Comparison of ENCODE assay signal across 12 mouse cellular contexts in genomic region chr19:10014824-10015223, GRCm38 (mm10). TPM values are rescaled to one million over a fixed set of nuclear protein-coding genes. Genes with fewer than 3 reads are reported as not detected.
A peak's percentile ranks its signal among the peaks of the same experiment; 100 is the strongest.
DNase-seq lines count a peak whose midpoint lies in the region; ATAC-seq and TF ChIP-seq lines count a peak whose summit lies in the region.
"Had no signal": no experiment of that assay in that cellular context is flagged by ENCODE, and none has a peak within 500 bp of the region (broad histone marks: within the 10 kb centered on the region; RNA-seq: fewer than 3 reads in every experiment).

No protein-coding gene starts in this region.

- H3K27me3 ChIP-seq in E14TG2a.4 (ENCODE audit: insufficient read depth, low read length): peaks cover 39% of the 10 kb centered on the region
- H3K27me3 ChIP-seq in intestine, embryonic 14.5 days (replicated peaks; ENCODE audit: control insufficient read depth, insufficient read depth, low read length): no peaks in the 10 kb centered on the region

- H3K4me3 ChIP-seq in E14TG2a.4 (replicated peaks; ENCODE audit: low read length): peak overlapping the region; percentile 10; the same call in 1 of the 2 replicates
- no peak overlapping the region for H3K4me3 ChIP-seq in intestine, embryonic 14.5 days (ENCODE audit: low read depth, low read length)
- H3K4me3 ChIP-seq: midbrain, embryonic 12.5 days had no signal

- WGBS in intestine, embryonic 14.5 days: 59% methylated on average over 13 of the region's 13 CpGs

- no peaks in the 10 kb centered on the region for H3K36me3 ChIP-seq in E14TG2a.4 (ENCODE audit: insufficient read depth, low read length)
- H3K36me3 ChIP-seq in intestine, embryonic 14.5 days (ENCODE audit: control insufficient read depth, insufficient read depth, low read length): no peaks in the 10 kb centered on the region
- H3K36me3 ChIP-seq: midbrain, embryonic 12.5 days had no signal

- intact Hi-C loops in left cerebral cortex, postnatal 25 days (cut with DNase I): no loop called here

- 0 out of 2 replicates have a peak overlapping the region, but pooled peaks have one; percentile 17 for H3K27ac ChIP-seq in intestine, embryonic 14.5 days (ENCODE audit: low read depth)
- H3K27ac ChIP-seq: midbrain, embryonic 12.5 days had no signal

- DNase-seq in embryo, embryonic 10 days (ENCODE audit: low spot score): peak; percentile 27
- no peak for DNase-seq in embryo, embryonic 10.5 days (ENCODE audit: low spot score)
- DNase-seq in intestine, embryonic 14.5 days (ENCODE audit: low spot score): no peak
- peak; percentile 95 for DNase-seq in liver
- DNase-seq in thymus, postnatal 0 days (ENCODE audit: low spot score): no peak
- no peak for DNase-seq in lung, postnatal 14 days
- DNase-seq in left cerebral cortex, postnatal 25 days (ENCODE audit: low spot score in 2 of 2): no peak
- DNase-seq: cerebellum, adult 9-10 months; gastrocnemius, postnatal 25 days; thymus, postnatal 4 days had no signal

- no peak for TF ChIP-seq CTCF in E14TG2a.4 (conservative IDR thresholded peaks at IDR 0.05; ENCODE audit: low read length)

- peak overlapping the region; percentile 32 for H3K4me2 ChIP-seq in intestine, embryonic 14.5 days (ENCODE audit: low read length)
- H3K4me2 ChIP-seq: midbrain, embryonic 12.5 days had no signal

- no peaks in the 10 kb centered on the region for H3K9me3 ChIP-seq in E14TG2a.4 (ENCODE audit: low read length)
- no peaks in the 10 kb centered on the region for H3K9me3 ChIP-seq in intestine, embryonic 14.5 days (ENCODE audit: control insufficient read depth, low read length)
- H3K9me3 ChIP-seq: midbrain, embryonic 12.5 days had no signal

- H3K4me1 ChIP-seq in E14TG2a.4 (replicated peaks; ENCODE audit: low read depth, low read length): peaks cover 81% of the 10 kb centered on the region
- peaks cover 57% of the 10 kb centered on the region for H3K4me1 ChIP-seq in intestine, embryonic 14.5 days (replicated peaks; ENCODE audit: control insufficient read depth, insufficient read depth, low read length)

- 0 out of 2 replicates have a peak, but pooled peaks have one; percentile 24 for ATAC-seq in intestine, embryonic 14.5 days (replicated peaks; ENCODE audit: low FRiP score, low TSS enrichment, low read depth)

- no peak overlapping the region for H3K9ac ChIP-seq in intestine, embryonic 14.5 days (ENCODE audit: low read length)
- H3K9ac ChIP-seq: midbrain, embryonic 12.5 days had no signal

RNA-seq across cellular contexts. Expression of gene Rab3il1, which starts 13.4 kb away (rescaled TPM):
- polyA plus RNA-seq in intestine, embryonic 14.5 days (2014; fragmentation: Nextera tagmentation; extraction: Ambion mirVana): 30.0 and 32.7 TPM in 2 replicates
- polyA plus RNA-seq in thymus, postnatal 0 days (2015; fragmentation: Nextera tagmentation; extraction: Ambion mirVana): 12.6 and 13.3 TPM in 2 replicates
- 1 to 10 TPM; 9.4 to 9.5 TPM for total RNA-seq in left cerebral cortex, postnatal 25 days (2021)

RNA-seq across cellular contexts. Expression of gene Best1, which starts 13.4 kb away (rescaled TPM):
- polyA plus RNA-seq in intestine, embryonic 14.5 days (2014; fragmentation: Nextera tagmentation; extraction: Ambion mirVana): 0.55 and 0.64 TPM in 2 replicates
- polyA plus RNA-seq in thymus, postnatal 0 days (2015; fragmentation: Nextera tagmentation; extraction: Ambion mirVana): 0.39 and 0.54 TPM in 2 replicates
- under 1 TPM; 0.78 to 0.83 TPM for total RNA-seq in left cerebral cortex, postnatal 25 days (2021)

RNA-seq across cellular contexts. Expression of gene Fads3, which starts 26.5 kb away (rescaled TPM):
- polyA plus RNA-seq in intestine, embryonic 14.5 days (2014; fragmentation: Nextera tagmentation; extraction: Ambion mirVana): 8.4 and 11.5 TPM in 2 replicates
- 1.2 and 1.6 TPM in 2 replicates for polyA plus RNA-seq in thymus, postnatal 0 days (2015; fragmentation: Nextera tagmentation; extraction: Ambion mirVana)
- total RNA-seq in left cerebral cortex, postnatal 25 days (2021): 10 to 100 TPM; 31.1 to 31.5 TPM

RNA-seq across cellular contexts. Expression of gene Fth1, which starts 34.4 kb away (rescaled TPM):
- polyA plus RNA-seq in intestine, embryonic 14.5 days (2014; fragmentation: Nextera tagmentation; extraction: Ambion mirVana): 1,450 and 1,529 TPM in 2 replicates
- polyA plus RNA-seq in thymus, postnatal 0 days (2015; fragmentation: Nextera tagmentation; extraction: Ambion mirVana): 2,555 and 2,649 TPM in 2 replicates
- total RNA-seq in left cerebral cortex, postnatal 25 days (2021): 1,000 to 10,000 TPM; 2,053 to 2,068 TPM

Comparison
In these comparisons a context has a peak if more than half of its experiments do, and no peak if none do; other contexts are left out.
1. DNase-seq: peak in embryo, embryonic 10 days (single experiment) and liver (single experiment); none in embryo, embryonic 10.5 days (single experiment), intestine, embryonic 14.5 days (single experiment), thymus, postnatal 0 days (single experiment), lung, postnatal 14 days (single experiment) and left cerebral cortex, postnatal 25 days (0 of 2).